In the genomic region with DNA sequence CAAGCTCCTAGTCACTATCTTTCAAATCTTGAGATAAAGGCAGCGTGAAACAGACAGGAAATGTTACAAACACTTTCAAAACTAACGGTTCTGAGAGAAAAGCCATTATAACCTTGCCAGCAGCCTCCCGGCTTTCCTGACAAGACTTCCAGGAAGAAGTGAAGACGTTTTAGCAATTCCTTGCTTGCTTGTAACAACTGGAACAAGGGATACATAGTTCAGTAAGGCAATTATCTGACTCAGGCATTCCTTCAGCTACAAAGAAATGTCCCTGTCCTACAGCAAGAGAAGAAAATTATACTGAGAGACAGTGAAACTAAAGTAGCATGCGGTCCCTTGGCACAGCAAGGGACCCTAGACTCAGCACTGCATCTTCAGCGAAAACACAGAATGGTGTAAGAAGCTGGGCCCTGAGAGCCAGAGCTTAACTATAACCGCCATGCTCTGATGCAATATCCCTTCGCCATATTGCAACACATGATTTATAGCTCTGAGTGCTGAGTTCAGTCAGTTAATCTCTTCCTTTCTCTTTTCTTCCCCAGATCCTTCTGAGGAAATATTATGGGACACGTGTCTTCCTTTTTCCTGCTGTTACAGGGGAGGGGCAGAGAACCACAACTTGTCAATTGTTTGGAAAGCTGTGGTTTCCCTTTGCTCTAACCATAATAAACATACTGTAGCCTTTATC, we compare ENCODE assay signal across 12 mouse cellular contexts. TPM values are rescaled to one million over a fixed set of nuclear protein-coding genes. Genes with fewer than 3 reads are reported as not detected.
DNase-seq lines count a peak whose midpoint lies in the region; ATAC-seq and TF ChIP-seq lines count a peak whose summit lies in the region.
"Had no signal": no experiment of that assay in that cellular context is flagged by ENCODE, and none has a peak within 500 bp of the region (broad histone marks: within the 10 kb centered on the region; RNA-seq: fewer than 3 reads in every experiment).

No protein-coding gene starts in this region.

- no peaks in the 10 kb centered on the region for H3K9me3 ChIP-seq in midbrain, embryonic 11.5 days (ENCODE audit: control insufficient read depth, low read length)
- H3K9me3 ChIP-seq in midbrain, embryonic 15.5 days, result no peaks in the 10 kb centered on the region

- 81% methylated on average over 9 of the region's 9 CpGs for WGBS in midbrain, embryonic 11.5 days
- WGBS in midbrain, embryonic 15.5 days, result 78% methylated on average over 9 of the region's 9 CpGs

- H3K79me2 ChIP-seq in myocyte (ENCODE audit: control insufficient read depth, insufficient read depth), result no peaks in the 10 kb centered on the region

- H3ac ChIP-seq in myocyte (ENCODE audit: control insufficient read depth, insufficient read length), result no peak overlapping the region

- H3K9ac ChIP-seq in midbrain, embryonic 11.5 days (ENCODE audit: low read length), result no peak overlapping the region
- no peak overlapping the region for H3K9ac ChIP-seq in midbrain, embryonic 15.5 days
- H3K9ac ChIP-seq: forebrain, postnatal 0 days had no signal

- DNase-seq in midbrain, embryonic 11.5 days (ENCODE audit: low spot score, missing footprints), result peak; percentile 54
- peak; percentile 48 for DNase-seq in adrenal gland, postnatal 10 days
- DNase-seq in kidney, postnatal 14 days, result peak; percentile 21
- DNase-seq in embryo, embryonic 11 days, result no peak
- DNase-seq in retina, embryonic 14.5 days (ENCODE audit: low spot score), result no peak
- DNase-seq in layer of hippocampus, adult 9-10 months (ENCODE audit: low spot score), result no peak
- DNase-seq: cerebellum, postnatal 14 days; forebrain, postnatal 0 days; right cerebral cortex, postnatal 25 days had no signal

- no peak overlapping the region for H3K27ac ChIP-seq in midbrain, embryonic 11.5 days (ENCODE audit: low read depth, low read length)
- H3K27ac ChIP-seq in midbrain, embryonic 15.5 days, result no peak overlapping the region

- H3K4me2 ChIP-seq in midbrain, embryonic 11.5 days, result no peak overlapping the region
- no peak overlapping the region for H3K4me2 ChIP-seq in midbrain, embryonic 15.5 days
- H3K4me2 ChIP-seq in myocyte (ENCODE audit: low read depth), result peak overlapping the region; percentile 87

- no peak for ATAC-seq in midbrain, embryonic 11.5 days (ENCODE audit: low FRiP score)
- no peak for ATAC-seq in midbrain, embryonic 15.5 days (replicated peaks)
- ATAC-seq: forebrain, postnatal 0 days had no signal

- no peaks in the 10 kb centered on the region for H3K36me3 ChIP-seq in midbrain, embryonic 11.5 days (ENCODE audit: control insufficient read depth, insufficient read depth, low read length)
- no peaks in the 10 kb centered on the region for H3K36me3 ChIP-seq in midbrain, embryonic 15.5 days (replicated peaks)
- no peaks in the 10 kb centered on the region for H3K36me3 ChIP-seq in myocyte (ENCODE audit: control insufficient read depth, insufficient read depth)

- no peak overlapping the region for H3K4me3 ChIP-seq in midbrain, embryonic 11.5 days (ENCODE audit: low read depth, low read length)
- H3K4me3 ChIP-seq in midbrain, embryonic 15.5 days, result no peak overlapping the region
- H3K4me3 ChIP-seq in myocyte, result peak overlapping the region; percentile 24

- H3K4me1 ChIP-seq in midbrain, embryonic 11.5 days (ENCODE audit: control insufficient read depth, insufficient read depth, low read length), result no peaks in the 10 kb centered on the region
- H3K4me1 ChIP-seq in midbrain, embryonic 15.5 days, result no peaks in the 10 kb centered on the region

- peak; percentile 29 for TF ChIP-seq POLR2A in myocyte (IDR thresholded peaks at IDR 0.05; ENCODE audit: insufficient read length, low read depth)

- no peaks in the 10 kb centered on the region for H3K27me3 ChIP-seq in midbrain, embryonic 11.5 days (ENCODE audit: control insufficient read depth, insufficient read depth, low read length)
- no peaks in the 10 kb centered on the region for H3K27me3 ChIP-seq in midbrain, embryonic 15.5 days (replicated peaks)
- no peaks in the 10 kb centered on the region for H3K27me3 ChIP-seq in myocyte (ENCODE audit: control insufficient read depth, insufficient read depth, insufficient read length)

TF ChIP-seq in myocyte, 11 proteins besides CTCF, POLR2A, EP300 and RAD21:
- TF ChIP-seq TCF12 (IDR thresholded peaks at IDR 0.05; ENCODE audit: insufficient read depth, poor library complexity, severe bottlenecking) (peak; percentile 29), MYOD1 (IDR thresholded peaks at IDR 0.05; ENCODE audit: control insufficient read depth in 1 of 3, insufficient read length in 2 of 3, low read depth in 2 of 3) (no peak), SRF (IDR thresholded peaks at IDR 0.05; ENCODE audit: control insufficient read depth, insufficient read length, low read depth) (no peak), TCF3 (IDR thresholded peaks at IDR 0.05; ENCODE audit: insufficient read length, low read depth) (no peak), CEBPB (IDR thresholded peaks at IDR 0.05; ENCODE audit: insufficient read depth, poor library complexity, severe bottlenecking) (peak; percentile 100), E2F4 (IDR thresholded peaks at IDR 0.05; ENCODE audit: insufficient read depth) (no peak), MAX (IDR thresholded peaks at IDR 0.05; ENCODE audit: low read depth) (peak; percentile 71), POLR2AphosphoS2 (IDR thresholded peaks at IDR 0.05; ENCODE audit: insufficient read length, low read depth) (no peak), REST (IDR thresholded peaks at IDR 0.05; ENCODE audit: insufficient read depth, insufficient read length) (no peak), USF1 (IDR thresholded peaks at IDR 0.05; ENCODE audit: low read depth) (peak; percentile 93)
TF ChIP-seq in myocyte: peak in this region for 4.

RNA-seq across cellular contexts. Expression of a gene that starts 23.5 kb away (rescaled TPM):
- polyA plus RNA-seq in midbrain, embryonic 11.5 days (2014; fragmentation: Nextera tagmentation; extraction: Ambion mirVana), result not detected in 2 replicates
- polyA plus RNA-seq in midbrain, embryonic 15.5 days (2015; fragmentation: Nextera tagmentation; extraction: Ambion mirVana), result not detected in 2 replicates
- total RNA-seq in adrenal gland, postnatal 10 days (2021), result under 1 TPM; 0.42 to 0.45 TPM
- polyA plus RNA-seq in myocyte (2012; fragmentation: generic; extraction: Trizol), result 0.78 TPM
- total RNA-seq: forebrain, postnatal 0 days; heart, postnatal 25 days had no signal
- polyA plus RNA-seq: forebrain, postnatal 0 days had no signal

Comparison
In these comparisons a context has a peak if more than half of its experiments do, and no peak if none do; other contexts are left out.
1. DNase-seq: peak in midbrain, embryonic 11.5 days (single experiment), adrenal gland, postnatal 10 days (single experiment) and kidney, postnatal 14 days (single experiment); none in embryo, embryonic 11 days (single experiment), retina, embryonic 14.5 days (single experiment) and layer of hippocampus, adult 9-10 months (single experiment).